Mouse (Mus musculus): Measurements from ENCODE around the gene Aqp1. TPM values are rescaled to one million over a fixed set of nuclear protein-coding genes. Genes with fewer than 3 reads are reported as not detected.

Aqp1 gene
- total and polyA plus RNA-seq, 3 experiments: 57.2 to 95.3 TPM; not detected in 1

DNA sequence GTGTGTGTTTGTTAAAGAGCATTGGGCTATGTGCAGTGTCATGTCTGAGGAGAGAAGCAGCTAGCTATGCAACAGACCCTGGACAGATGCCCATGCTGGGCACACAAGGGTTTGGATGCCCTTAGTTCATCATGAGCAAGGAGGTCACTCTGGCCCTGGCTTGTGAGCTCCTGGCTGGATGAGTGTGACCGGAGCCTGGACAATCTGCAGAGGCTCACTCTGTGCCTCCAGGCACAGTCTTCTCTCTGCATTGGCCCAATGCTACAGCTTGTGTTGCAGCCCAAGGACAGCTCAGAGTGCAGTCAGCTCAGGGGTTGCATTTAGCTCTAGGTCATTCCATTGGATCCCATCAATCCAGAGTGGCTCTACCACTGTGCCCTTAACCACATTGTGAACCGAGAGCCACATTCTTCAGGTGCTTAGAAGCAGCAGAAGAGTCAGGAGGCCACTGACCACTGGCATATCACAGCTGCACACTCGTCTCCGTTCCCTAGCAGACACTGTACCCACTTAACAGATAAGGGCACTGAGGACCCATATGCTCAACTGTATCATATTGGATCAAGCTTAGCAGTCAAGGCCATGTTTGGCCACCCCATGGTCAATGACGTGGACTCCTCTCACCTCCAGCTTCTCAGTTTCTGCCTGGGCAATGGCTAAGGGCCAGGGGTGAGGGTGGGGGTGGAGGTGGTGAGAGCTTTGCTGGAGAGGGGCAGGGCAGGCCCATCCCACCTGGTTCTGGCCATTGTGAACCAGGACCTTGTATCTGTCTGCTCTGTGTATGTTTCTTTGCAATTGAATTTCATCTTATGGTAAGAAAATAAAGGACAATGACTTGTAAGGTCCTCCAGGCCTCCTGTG, 11.7 kb downstream of the Aqp1 start:
- Histone ChIP-seq H3K4me1 (ENCODE audit: control insufficient read depth in 1 of 2, insufficient read depth in 2 of 2, low read length in 2 of 2) (no peaks in the 10 kb centered on the region), H3K9me3 (replicated peaks; ENCODE audit: insufficient read depth, low read length) (no peaks in the 10 kb centered on the region), H3K36me3 (ENCODE audit: control insufficient read depth in 1 of 2, insufficient read depth in 2 of 2, low read length in 2 of 2) (no peaks in the 10 kb centered on the region), H3K79me2 (ENCODE audit: control insufficient read depth, insufficient read depth, low read length, poor library complexity) (no peaks in the 10 kb centered on the region), H3K4me3 (ENCODE audit: control insufficient read depth in 1 of 2, insufficient read depth in 1 of 2, low read depth in 2 of 2, low read length in 2 of 2) (no peak overlapping the region), H3K27ac (ENCODE audit: control insufficient read depth, low read depth, low read length) (no peak overlapping the region), H3K9ac (ENCODE audit: control insufficient read depth, low read depth, low read length, poor library complexity, severe bottlenecking) (no peak overlapping the region), H3K27me3 (ENCODE audit: control insufficient read depth in 1 of 2, insufficient read depth in 2 of 2, low read length in 2 of 2) (no peaks in the 10 kb centered on the region)
- no peak for DNase-seq (ENCODE audit: low read depth, low spot score)
- no peak for TF ChIP-seq POLR2AphosphoS2 (IDR thresholded peaks at IDR 0.05; ENCODE audit: low read length)
- TF ChIP-seq USF2 (IDR thresholded peaks at IDR 0.05; ENCODE audit: borderline replicate concordance in 1 of 2, insufficient read depth in 1 of 2, low read depth in 1 of 2, low read length in 2 of 2): no peak

DNA sequence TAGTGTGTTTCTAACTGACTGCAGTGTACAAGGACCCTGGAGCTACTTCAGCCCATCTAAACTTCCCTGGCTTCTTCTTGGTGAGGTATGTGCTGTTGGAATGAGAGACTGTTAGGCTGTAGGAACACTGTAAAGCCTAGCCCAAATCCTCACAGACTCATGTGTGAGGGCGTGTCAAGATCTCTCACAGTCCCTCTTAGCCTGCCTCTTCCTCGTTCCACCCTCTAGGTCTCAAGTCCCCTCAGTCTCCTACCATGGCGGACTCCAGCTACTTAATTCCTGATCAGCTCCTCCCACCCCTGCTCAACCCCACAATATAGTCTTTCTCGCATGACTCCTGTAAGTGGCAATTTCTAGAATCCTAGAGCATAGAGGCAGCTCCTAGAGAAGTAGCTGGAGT, 13.0 kb downstream of the Aqp1 start:
- no peaks in the 10 kb centered on the region for H3K27me3 ChIP-seq (ENCODE audit: control insufficient read depth in 1 of 2, insufficient read depth in 2 of 2, low read length in 2 of 2)
- H3K27ac ChIP-seq (ENCODE audit: control insufficient read depth, low read depth, low read length): no peak overlapping the region
- DNase-seq (ENCODE audit: low read depth, low spot score): no peak
- H3K36me3 ChIP-seq (ENCODE audit: control insufficient read depth in 1 of 2, insufficient read depth in 2 of 2, low read length in 2 of 2): no peaks in the 10 kb centered on the region
- H3K4me1 ChIP-seq (ENCODE audit: control insufficient read depth in 1 of 2, insufficient read depth in 2 of 2, low read length in 2 of 2): no peaks in the 10 kb centered on the region
- TF ChIP-seq USF1 (IDR thresholded peaks at IDR 0.05; ENCODE audit: low read depth, low read length): no peak
- no peak for TF ChIP-seq POLR2A (IDR thresholded peaks at IDR 0.05; ENCODE audit: control insufficient read depth in 1 of 2, insufficient read depth in 1 of 2, low read depth in 1 of 2, low read length in 2 of 2, poor library complexity in 1 of 2)
- TF ChIP-seq SIN3A (IDR thresholded peaks at IDR 0.05; ENCODE audit: low read length): no peak
- TF ChIP-seq BHLHE40 (IDR thresholded peaks at IDR 0.05; ENCODE audit: borderline replicate concordance, low read depth, low read length): no peak
- no peak for TF ChIP-seq POLR2AphosphoS5 (IDR thresholded peaks at IDR 0.05; ENCODE audit: borderline replicate concordance, low read depth, low read length)
- TF ChIP-seq TCF12 (IDR thresholded peaks at IDR 0.05; ENCODE audit: low read depth, low read length): no peak
- TF ChIP-seq MYB (IDR thresholded peaks at IDR 0.05; ENCODE audit: low read depth, low read length): no peak
- TF ChIP-seq ZNF384 (IDR thresholded peaks at IDR 0.05; ENCODE audit: low read depth, low read length): no peak
- no peak for TF ChIP-seq EP300 (IDR thresholded peaks at IDR 0.05; ENCODE audit: low read depth in 1 of 2, low read length in 2 of 2)
- TF ChIP-seq GATA1 (IDR thresholded peaks at IDR 0.05; ENCODE audit: low read depth, low read length): no peak
- no peak for TF ChIP-seq ELF1 (IDR thresholded peaks at IDR 0.05; ENCODE audit: low read depth, low read length)
- no peaks in the 10 kb centered on the region for H3K9me3 ChIP-seq (replicated peaks; ENCODE audit: insufficient read depth, low read length)
- no peaks in the 10 kb centered on the region for H3K79me2 ChIP-seq (ENCODE audit: control insufficient read depth, insufficient read depth, low read length, poor library complexity)
- H3K4me3 ChIP-seq (ENCODE audit: control insufficient read depth in 1 of 2, insufficient read depth in 1 of 2, low read depth in 2 of 2, low read length in 2 of 2): no peak overlapping the region
- H3K9ac ChIP-seq (ENCODE audit: control insufficient read depth, low read depth, low read length, poor library complexity, severe bottlenecking): no peak overlapping the region

Data from MEL (cell line).